ENCODE assay signal across 20 mouse cellular contexts in genomic region chr5:89816610-89817009, GRCm38 (mm10).
DNase-seq lines count a peak whose midpoint lies in the region; ATAC-seq and TF ChIP-seq lines count a peak whose summit lies in the region.
"Had no signal": no experiment of that assay in that cellular context is flagged by ENCODE, and none has a peak within 500 bp of the region (broad histone marks: within the 10 kb centered on the region; RNA-seq: fewer than 3 reads in every experiment).

No protein-coding gene starts in this region.

- WGBS in lung, postnatal 0 days: 55% methylated on average over 6 of the region's 6 CpGs
- 62% methylated on average over 6 of the region's 6 CpGs for WGBS in limb, embryonic 14.5 days

- H3K9ac ChIP-seq in lung, postnatal 0 days (replicated peaks; ENCODE audit: low read depth): no peak overlapping the region
- no peak overlapping the region for H3K9ac ChIP-seq in limb, embryonic 14.5 days (ENCODE audit: low read depth, low read length, severe bottlenecking)
- H3K9ac ChIP-seq: liver, embryonic 14.5 days; lung, embryonic 15.5 days had no signal

- intact Hi-C loops in gastrocnemius, adult 2 months (cut with DNase I): no loop called here
- intact Hi-C loops in left cerebral cortex, postnatal 25 days (cut with DNase I): loop anchor here (5.0 kb wide), 1 partner anchor 99 kb away; no protein-coding TSS in a partner anchor

- TF ChIP-seq CTCF in gastrocnemius, adult 2 months (IDR thresholded peaks at IDR 0.05): no peak
- no peak for TF ChIP-seq CTCF in lung, postnatal 0 days (IDR thresholded peaks at IDR 0.05)

- H3K9me3 ChIP-seq in lung, postnatal 0 days (ENCODE audit: low read length): no peaks in the 10 kb centered on the region
- no peaks in the 10 kb centered on the region for H3K9me3 ChIP-seq in limb, embryonic 14.5 days (ENCODE audit: control insufficient read depth, low read length)
- H3K9me3 ChIP-seq: heart, embryonic 10.5 days; lung, embryonic 15.5 days; megakaryocyte, embryonic 14.5 days had no signal

- no peaks in the 10 kb centered on the region for H3K4me1 ChIP-seq in lung, postnatal 0 days (ENCODE audit: insufficient read depth, low read depth, low read length)
- no peaks in the 10 kb centered on the region for H3K4me1 ChIP-seq in limb, embryonic 14.5 days (ENCODE audit: control insufficient read depth, insufficient read depth, low read length)
- H3K4me1 ChIP-seq: heart, embryonic 10.5 days; megakaryocyte, embryonic 14.5 days had no signal

- TF ChIP-seq EP300 in lung, postnatal 0 days (IDR thresholded peaks at IDR 0.05): no peak

- no peaks in the 10 kb centered on the region for H3K36me3 ChIP-seq in lung, postnatal 0 days (ENCODE audit: insufficient read depth, low read length)
- H3K36me3 ChIP-seq in limb, embryonic 14.5 days (ENCODE audit: control insufficient read depth, insufficient read depth, low read length): no peaks in the 10 kb centered on the region
- H3K36me3 ChIP-seq: heart, embryonic 10.5 days; lung, embryonic 15.5 days had no signal

- no peak for TF ChIP-seq POLR2A in limb, embryonic 14.5 days (IDR thresholded peaks at IDR 0.05; ENCODE audit: borderline replicate concordance, extremely low read depth, insufficient read depth, insufficient read length)

- 0 out of 2 replicates have a peak overlapping the region, but pooled peaks have one; percentile 24 for H3K27ac ChIP-seq in gastrocnemius, adult 2 months
- H3K27ac ChIP-seq in lung, postnatal 0 days (ENCODE audit: low read length): no peak overlapping the region
- no peak overlapping the region for H3K27ac ChIP-seq in limb, embryonic 14.5 days (replicated peaks; ENCODE audit: low read depth, low read length)
- H3K27ac ChIP-seq: heart, embryonic 10.5 days; liver, embryonic 14.5 days; lung, embryonic 15.5 days had no signal

- DNase-seq in gastrocnemius, adult 2 months: no peak
- DNase-seq in gastrocnemius, adult 8-10 months (ENCODE audit: low spot score in 2 of 2): no peak
- DNase-seq in lung, postnatal 0 days (ENCODE audit: low spot score): peak; percentile 18
- no peak for DNase-seq in lung, postnatal 36 days
- DNase-seq in limb, embryonic 14.5 days (ENCODE audit: low spot score): peak; percentile 39
- no peak for DNase-seq in left cerebral cortex, postnatal 25 days (ENCODE audit: low spot score in 2 of 2)
- DNase-seq in kidney, postnatal 4 days: no peak
- DNase-seq: adrenal gland, postnatal 25 days; cerebellum, adult 8-10 months; cerebellum, postnatal 36 days; embryo, embryonic 11 days; kidney, postnatal 36 days; layer of hippocampus, adult 9-11 months; midbrain, embryonic 14.5 days; thymus, postnatal 25 days had no signal

- H3K4me2 ChIP-seq in lung, postnatal 0 days (replicated peaks; ENCODE audit: low read depth, low read length): no peak overlapping the region
- no peak overlapping the region for H3K4me2 ChIP-seq in limb, embryonic 14.5 days (replicated peaks; ENCODE audit: low read depth, low read length, severe bottlenecking)
- H3K4me2 ChIP-seq: lung, embryonic 15.5 days had no signal

- peak; percentile 57 for ATAC-seq in lung, postnatal 0 days
- peak; percentile 73 for ATAC-seq in limb, embryonic 14.5 days (ENCODE audit: low FRiP score, low read depth)
- ATAC-seq in granulocyte monocyte progenitor cell, adult 5-6 weeks (replicated peaks; ENCODE audit: poor library complexity, severe bottlenecking): no peak

- no peak overlapping the region for H3K4me3 ChIP-seq in gastrocnemius, adult 2 months
- H3K4me3 ChIP-seq in lung, postnatal 0 days (ENCODE audit: low read depth, low read length): no peak overlapping the region
- H3K4me3 ChIP-seq in limb, embryonic 14.5 days (replicated peaks; ENCODE audit: low read length): no peak overlapping the region
- H3K4me3 ChIP-seq: heart, embryonic 10.5 days; lung, embryonic 15.5 days; megakaryocyte, embryonic 14.5 days had no signal

- no peaks in the 10 kb centered on the region for H3K27me3 ChIP-seq in lung, postnatal 0 days (replicated peaks; ENCODE audit: insufficient read depth, low read length)
- no peaks in the 10 kb centered on the region for H3K27me3 ChIP-seq in limb, embryonic 14.5 days (ENCODE audit: control insufficient read depth, insufficient read depth, low read length)
- H3K27me3 ChIP-seq: lung, embryonic 15.5 days; megakaryocyte, embryonic 14.5 days had no signal

Comparison
In these comparisons a context has a peak if more than half of its experiments do, and no peak if none do; other contexts are left out.
1. DNase-seq: peak in lung, postnatal 0 days (single experiment) and limb, embryonic 14.5 days (single experiment); none in gastrocnemius, adult 2 months (single experiment), gastrocnemius, adult 8-10 months (0 of 2), lung, postnatal 36 days (single experiment), left cerebral cortex, postnatal 25 days (0 of 2) and kidney, postnatal 4 days (0 of 2).